Mouse (Mus musculus): ENCODE results near the gene Rnf8.

- no peak for TF ChIP-seq CTCF (IDR thresholded peaks at IDR 0.05; ENCODE audit: extremely low read depth, insufficient read length, insufficient replicate concordance, low read depth, low read length)
- TF ChIP-seq POLR2A (IDR thresholded peaks at IDR 0.05; ENCODE audit: low read depth, low read length): no peak
These were observed 67.1 kb downstream of the Rnf8 start for GRCm38 (mm10) chr17:29681669-29682068.
